Mouse (Mus musculus) liver, postnatal 0 days (tissue): ENCODE measurements at regions not wholly inside any gene's neighbourhood (a gene's known extent, or its start where the extent isn't known, plus 50 kb on each side); places are given as distances from the start of the nearest gene placed in this dataset.

ENCODE experiments used
- ATAC-seq: fragments of 200-750 bp; cut with Nextera tagmentation; 2 replicates; pipeline ENCODE4 v1.8.0; 2017; ENCODE audit warnings: mild to moderate bottlenecking, moderate library complexity
- DNase-seq: peaks from one replicate; pipeline ENCODE4 v3.0.0-alpha.2; 2016
- H3K27ac ChIP-seq: fragments of 300-500 bp; sonication (generic); 2 replicates; pipeline ENCODE4 v1.5.1; 2014; ENCODE audit warnings: antibody characterized with exemption, moderate library complexity, mild to moderate bottlenecking, low read depth
- H3K27me3 ChIP-seq: fragments of 300-500 bp; sonication (generic); 2 replicates; pipeline ENCODE4 v1.6.1; 2014; ENCODE audit warnings: low read length, control low read depth, mixed read lengths; ENCODE audit not compliant: insufficient read depth
- H3K36me3 ChIP-seq: fragments of 300-500 bp; sonication (generic); replicated peaks from 2 replicates; pipeline ENCODE4 v1.6.1; 2014; ENCODE audit warnings: mild to moderate bottlenecking, control low read depth, low read length, moderate library complexity, mixed read lengths; ENCODE audit not compliant: insufficient read depth
- H3K4me1 ChIP-seq: fragments of 300-500 bp; sonication (generic); 2 replicates; pipeline ENCODE4 v1.6.1; 2014; ENCODE audit warnings: antibody characterized with exemption, mild to moderate bottlenecking, control low read depth; ENCODE audit not compliant: insufficient read depth
- H3K4me2 ChIP-seq: fragments of 300-500 bp; sonication (generic); 2 replicates; pipeline ENCODE4 v1.6.1; 2014; ENCODE audit warnings: low read depth, mild to moderate bottlenecking, low read length, moderate library complexity, mixed read lengths
- H3K4me3 ChIP-seq: fragments of 300-500 bp; sonication (generic); 2 replicates; pipeline ENCODE4 v1.5.1; 2014; ENCODE audit warnings: low read depth, low read length
- H3K9ac ChIP-seq: fragments of 300-500 bp; sonication (generic); replicated peaks from 2 replicates; pipeline ENCODE4 v1.6.1; 2014; ENCODE audit warnings: mild to moderate bottlenecking, moderate library complexity
- H3K9me3 ChIP-seq: fragments of 300-500 bp; sonication (generic); 2 replicates; pipeline ENCODE4 v1.6.1; 2016; ENCODE audit warnings: mild to moderate bottlenecking, control low read depth, low read length, mixed read lengths
- CTCF ChIP-seq: sonication (generic); IDR thresholded peaks from 2 replicates; pipeline ENCODE4 v1.5.1; 2016; ENCODE audit warnings: antibody characterized with exemption, low read depth
- EP300 ChIP-seq: IDR thresholded peaks from 2 replicates; pipeline ENCODE4 v1.6.1; 2016; ENCODE audit warnings: antibody characterized with exemption, low read depth, mild to moderate bottlenecking
- WGBS: fragments of 180-500 bp; shearing (Covaris S2); extraction: QIAGEN DNeasy Blood & Tissue Kit; methylation state at CpG from one replicate; pipeline ENCODE4 v1.1.7; 2014; ENCODE audit not compliant: insufficient replicate concordance; 5-methylcytosine and 5-hydroxymethylcytosine counted together

GRCm38 (mm10) chr13:5804381-5804941 is 56.8 kb upstream of the Klf6 start:
- TF ChIP-seq CTCF (no peak), EP300 (peak; percentile 67)
- Histone ChIP-seq H3K4me3 (peak overlapping the region; percentile 19), H3K4me2 (peak overlapping the region; percentile 61), H3K9ac (no peak overlapping the region), H3K27me3 (no peaks in the 10 kb centered on the region), H3K4me1 (peaks cover 17% of the 10 kb centered on the region), H3K27ac (peak overlapping the region; percentile 87), H3K9me3 (no peaks in the 10 kb centered on the region), H3K36me3 (no peaks in the 10 kb centered on the region)
- no peak for DNase-seq
- ATAC-seq = peak; percentile 29; the same call in 1 of the 2 replicates
- 11% methylated on average over 7 of the region's 7 CpGs for WGBS

GRCm38 (mm10) chr13:5808380-5808779 is 52.9 kb upstream of the Klf6 start:
- peaks cover 4% of the 10 kb centered on the region; the same call in 1 of the 2 replicates for H3K4me1 ChIP-seq
- no peaks in the 10 kb centered on the region for H3K9me3 ChIP-seq
- DNase-seq (no peak), ATAC-seq (no peak)
- H3K27ac ChIP-seq = no peak overlapping the region
- H3K4me2 ChIP-seq = no peak overlapping the region
- TF ChIP-seq EP300 (no peak), CTCF (no peak)
- no peak overlapping the region for H3K9ac ChIP-seq
- H3K27me3 ChIP-seq = no peaks in the 10 kb centered on the region
- no peak overlapping the region for H3K4me3 ChIP-seq
- H3K36me3 ChIP-seq = no peaks in the 10 kb centered on the region
- 72% methylated on average over 2 of the region's 2 CpGs for WGBS
